Mouse (Mus musculus) cerebellum, adult 8-10 months (tissue): ENCODE measurements around the gene Glod4.
"Not testable (repeated sequence)": the region's sequence is repeated elsewhere in the genome, so short reads cannot be mapped to it uniquely, and the experiment has no call there.

ENCODE experiments used
- DNase-seq: peaks from one replicate; pipeline ENCODE4 v3.0.0; 2022

Gene Glod4

DNA sequence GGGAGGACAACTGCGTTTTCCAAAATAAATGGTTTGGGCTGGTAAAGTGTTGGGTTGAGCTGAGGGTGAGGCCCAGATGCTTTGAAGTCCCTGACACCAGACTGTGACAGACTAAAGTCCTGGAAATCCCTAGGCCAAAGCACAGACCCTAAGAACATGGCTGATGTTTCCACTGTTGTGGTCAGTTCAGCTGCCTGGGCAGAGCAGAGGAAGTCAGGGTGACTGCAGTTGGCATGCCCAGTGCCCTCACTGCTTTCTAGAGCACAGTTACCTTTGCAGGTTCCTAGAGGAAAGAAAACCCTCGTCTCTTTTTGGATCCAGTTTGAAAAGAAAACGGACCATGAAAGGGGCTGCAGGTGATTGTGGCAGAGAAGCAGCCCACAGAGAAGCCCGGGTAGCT is 13.9 kb upstream of the Glod4 start:
- DNase-seq: no peak

DNA sequence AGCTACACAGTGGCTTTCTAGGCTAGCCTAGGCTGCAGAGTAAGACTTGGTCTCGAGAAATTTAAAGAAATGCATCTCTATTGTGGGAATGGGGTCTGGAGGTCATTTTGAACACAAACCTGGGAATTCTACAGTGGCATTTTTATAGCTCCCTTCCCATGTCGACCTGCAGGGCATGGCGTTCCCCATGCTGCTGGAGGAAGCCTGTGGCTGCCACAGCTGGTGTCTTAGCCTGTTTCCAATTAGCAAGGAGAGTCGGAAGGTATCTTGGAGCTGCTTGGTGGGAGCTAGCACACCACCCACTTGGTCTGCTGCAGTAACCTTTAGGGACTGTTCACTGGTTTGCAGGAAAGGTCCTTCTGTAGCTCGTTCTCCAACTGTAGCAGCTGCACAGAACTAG is 12.6 kb upstream of the Glod4 start:
- no peak for DNase-seq

DNA sequence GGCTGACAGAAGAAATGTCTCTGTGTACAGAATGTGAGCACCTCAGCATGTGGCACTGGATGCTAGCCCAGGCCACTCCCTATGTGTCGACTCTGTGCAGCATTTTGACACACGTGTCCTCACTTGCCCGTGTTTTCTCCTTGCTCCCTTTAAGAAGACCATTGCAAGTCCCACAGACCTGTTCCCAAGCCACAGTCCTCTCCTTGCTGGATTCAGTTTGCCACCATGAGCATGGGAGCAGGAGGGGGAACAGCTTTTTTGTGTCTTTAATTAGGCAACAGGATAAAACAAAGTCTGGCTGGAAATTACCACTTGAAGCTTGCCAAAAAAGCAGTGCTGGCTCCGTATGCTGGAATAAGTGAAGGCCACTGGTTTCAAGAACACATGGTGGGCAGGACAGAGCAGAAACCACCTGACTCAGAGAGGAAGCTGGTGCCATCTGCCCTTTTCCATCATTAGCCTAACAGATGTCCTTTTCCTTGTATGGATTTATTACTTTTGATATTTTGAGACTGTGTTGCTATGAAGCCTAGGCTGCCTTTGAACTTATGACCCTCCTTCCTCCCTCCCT is 12.0 kb upstream of the Glod4 start:
- peak; percentile 80 for DNase-seq

DNA sequence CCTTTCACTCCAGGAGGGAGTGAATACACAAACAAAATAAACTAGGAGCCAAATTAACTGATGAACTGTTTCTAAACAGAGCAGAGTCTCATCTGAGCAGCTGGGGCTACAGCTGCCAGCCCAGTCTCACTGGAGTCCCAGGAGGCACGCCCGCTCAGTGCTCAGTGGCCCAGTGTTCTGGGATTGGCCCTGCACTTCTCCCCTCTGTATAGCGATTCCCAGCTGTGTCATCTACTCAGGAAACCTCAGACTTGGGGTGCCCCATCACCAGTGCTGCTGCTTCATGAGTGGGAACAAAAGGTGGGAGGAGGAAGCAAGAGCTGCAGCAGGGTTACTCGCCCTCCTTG is 10.4 kb upstream of the Glod4 start:
- DNase-seq: no peak

DNA sequence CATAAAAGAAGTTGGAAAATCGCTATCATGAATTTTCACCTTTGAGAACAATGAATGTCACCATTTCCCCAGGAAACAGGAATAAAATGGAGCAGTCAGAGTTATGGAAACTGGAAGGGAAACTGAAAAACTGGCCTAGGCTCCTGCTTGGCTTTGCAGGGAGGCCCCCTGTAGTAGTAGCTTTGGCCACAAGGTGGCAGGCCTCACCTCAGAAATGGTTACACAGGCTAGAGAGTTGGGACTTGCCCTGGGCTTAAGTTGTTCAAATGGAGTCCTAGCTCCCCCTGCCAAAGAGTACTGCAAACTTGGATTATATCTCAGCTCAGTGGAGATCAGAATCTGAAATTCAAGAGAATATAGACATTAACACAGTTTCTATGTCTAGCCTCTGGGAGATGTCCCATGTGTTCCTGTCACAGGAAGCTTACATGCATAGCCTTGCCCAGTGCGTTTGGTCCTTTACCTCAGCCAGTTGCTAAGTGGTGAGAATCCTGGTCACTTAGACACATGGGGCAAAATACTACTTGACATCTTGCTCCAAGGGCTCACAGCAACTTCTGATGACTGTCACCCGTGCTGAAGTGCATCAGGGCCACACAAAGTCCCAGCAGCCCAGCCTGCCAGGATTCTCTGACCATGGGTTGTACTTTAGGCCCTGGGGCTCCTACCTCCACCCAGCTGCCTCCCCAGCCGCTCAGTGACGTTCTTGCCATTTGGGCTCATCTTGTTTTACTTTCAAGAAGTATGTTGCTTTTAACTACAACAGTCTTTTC is 9.8 kb upstream of the Glod4 start:
- DNase-seq: peak; percentile 88

DNA sequence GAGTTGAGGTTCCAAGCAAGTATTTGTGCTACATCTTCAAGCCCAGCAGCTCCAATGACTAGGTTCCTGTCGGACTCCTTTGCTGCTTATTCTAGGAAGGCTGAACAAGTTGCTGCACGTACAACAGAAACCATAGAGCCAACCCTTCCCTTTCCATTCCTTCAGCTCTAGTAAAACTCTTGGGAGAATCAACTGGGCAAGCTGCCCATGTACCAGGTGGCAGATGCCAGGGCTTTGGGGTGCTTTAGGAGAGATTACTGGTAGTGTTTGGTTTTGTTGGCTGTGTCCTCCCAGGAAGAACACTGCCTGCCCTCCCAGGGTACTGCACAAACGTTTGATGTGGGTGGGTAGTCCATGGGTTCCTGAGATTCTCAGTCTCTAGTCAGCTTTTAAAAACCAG is 8.5 kb upstream of the Glod4 start:
- peak; percentile 64 for DNase-seq

DNA sequence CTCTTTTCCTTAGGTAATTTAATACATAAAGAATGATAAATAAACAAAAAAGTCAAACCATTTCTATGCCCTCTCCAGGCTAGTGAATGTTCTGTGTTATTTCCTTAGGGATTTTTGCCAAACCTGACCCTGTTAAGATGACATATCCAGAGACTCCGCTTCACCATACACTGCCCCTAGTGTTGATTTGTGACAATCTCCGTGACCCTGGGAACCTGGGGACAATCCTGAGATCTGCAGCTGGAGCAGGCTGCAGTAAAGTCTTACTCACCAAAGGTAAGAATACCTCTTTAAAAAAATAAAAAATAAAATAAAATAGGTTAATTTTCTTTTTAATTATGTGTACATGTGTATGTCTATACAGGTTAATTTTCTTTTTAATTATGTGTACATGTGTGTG is 3.7 kb upstream of the Glod4 start:
- no peak for DNase-seq

DNA sequence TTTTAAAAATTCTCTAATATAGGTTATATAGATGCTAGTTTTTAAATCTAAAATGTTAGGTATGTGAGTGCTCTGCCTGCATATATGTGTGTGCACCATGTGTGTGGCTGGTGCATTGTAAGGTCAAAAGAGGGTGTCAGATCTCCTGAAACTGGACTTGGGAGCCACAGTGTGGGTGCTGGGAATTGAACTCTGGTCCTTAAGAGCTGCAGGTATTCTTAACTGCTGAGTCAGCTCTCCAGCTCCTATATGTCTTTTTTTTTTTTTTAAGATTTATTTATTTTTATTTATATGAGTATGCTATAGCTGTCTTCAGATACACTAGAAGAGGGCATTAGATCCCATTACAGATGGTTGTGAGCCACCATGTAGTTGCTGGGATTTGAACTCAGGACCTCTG is 2.9 kb upstream of the Glod4 start:
- no peak for DNase-seq

DNA sequence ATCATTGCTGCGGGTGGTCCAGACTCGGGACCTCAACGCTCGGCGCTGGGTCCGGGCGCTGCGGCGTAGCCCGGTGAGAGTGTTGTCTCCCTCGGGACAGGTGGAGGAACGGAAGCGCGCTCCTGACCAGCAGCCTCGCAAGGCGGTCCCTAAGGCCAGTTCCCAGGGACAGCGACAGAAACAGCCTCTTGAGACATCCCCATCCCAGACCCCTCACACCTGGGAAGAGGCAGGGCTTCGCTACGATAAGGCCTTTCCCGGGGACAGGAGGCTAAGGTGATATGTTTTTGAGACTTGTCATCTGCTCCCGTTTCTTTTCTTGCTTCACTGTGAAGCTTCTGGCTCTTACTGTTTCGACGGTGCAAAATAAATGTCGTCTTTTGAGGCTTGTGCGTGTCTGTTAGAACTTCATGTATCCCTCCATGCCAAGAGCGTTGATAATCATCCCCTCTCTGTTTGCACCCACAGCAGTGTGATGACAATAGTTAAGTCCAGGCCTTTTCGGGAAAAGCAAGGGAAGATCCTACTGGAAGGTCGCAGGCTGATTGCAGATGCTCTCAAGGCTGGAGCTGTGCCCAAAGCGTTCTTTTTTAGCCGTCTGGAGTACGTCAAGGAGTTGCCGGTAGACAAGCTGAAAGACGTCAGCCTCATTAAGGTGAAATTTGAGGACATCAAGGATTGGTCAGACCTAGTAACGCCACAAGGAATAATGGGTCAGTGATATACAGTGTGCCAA is 454 bp upstream of the Glod4 start:
- DNase-seq: no peak

DNA sequence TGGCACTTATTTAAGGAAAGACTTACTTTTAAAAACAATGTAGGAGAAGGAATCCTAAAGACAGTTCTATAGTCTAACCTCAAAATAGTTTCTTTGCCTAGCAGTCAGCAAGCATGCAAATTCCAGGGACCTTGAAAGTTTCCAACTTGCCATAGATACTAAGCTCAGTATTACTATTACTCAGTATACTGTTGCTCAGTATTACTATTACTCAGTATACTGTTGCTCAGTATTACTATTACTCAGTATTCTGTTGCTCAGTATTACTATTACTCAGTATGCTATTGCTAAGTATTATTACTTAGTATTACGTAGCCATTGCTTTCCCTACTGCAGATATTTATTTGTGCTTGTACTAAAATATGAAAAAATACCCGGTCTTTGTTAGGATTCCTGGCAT is 3.8 kb downstream of the Glod4 start:
- no peak for DNase-seq

DNA sequence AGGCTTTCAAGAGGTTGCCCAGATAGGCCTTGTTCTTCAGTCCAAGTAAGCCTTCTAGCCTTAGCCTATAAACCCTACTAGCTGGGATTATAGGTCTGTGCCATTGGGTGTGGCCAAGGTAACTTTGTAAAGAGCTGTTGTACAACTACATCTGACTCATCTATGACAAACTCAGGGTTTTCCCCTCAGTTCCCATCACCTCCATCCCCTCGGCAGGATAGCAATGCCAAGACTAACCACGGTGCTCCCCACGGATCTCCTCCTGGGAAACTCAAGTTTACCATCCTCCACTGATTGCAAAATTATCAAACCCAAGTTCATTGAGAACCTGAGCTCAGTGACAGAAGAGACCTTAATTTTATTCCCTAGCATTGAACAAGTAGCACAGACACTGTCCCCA is 7.4 kb downstream of the Glod4 start:
- DNase-seq: no peak

DNA sequence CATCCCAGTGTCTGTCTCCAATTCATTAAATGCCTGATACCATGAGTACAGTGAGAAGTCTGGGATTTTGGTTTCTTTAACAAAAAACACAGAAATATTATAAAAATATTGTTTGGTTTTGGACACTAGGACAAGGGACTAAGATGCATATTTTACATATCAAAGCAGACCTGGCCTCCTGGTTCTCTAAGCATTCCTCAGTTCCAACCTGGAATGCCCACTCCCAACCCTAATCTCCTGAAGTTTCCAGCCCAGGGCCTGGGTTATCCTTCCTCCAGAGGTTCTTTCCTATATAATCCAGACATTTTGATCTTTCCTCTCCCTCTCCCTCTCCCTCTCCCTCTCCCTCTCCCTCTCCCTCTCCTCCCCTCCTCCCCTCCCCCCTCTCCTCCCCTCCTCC is 18.5 kb downstream of the Glod4 start:
- no peak for DNase-seq

DNA sequence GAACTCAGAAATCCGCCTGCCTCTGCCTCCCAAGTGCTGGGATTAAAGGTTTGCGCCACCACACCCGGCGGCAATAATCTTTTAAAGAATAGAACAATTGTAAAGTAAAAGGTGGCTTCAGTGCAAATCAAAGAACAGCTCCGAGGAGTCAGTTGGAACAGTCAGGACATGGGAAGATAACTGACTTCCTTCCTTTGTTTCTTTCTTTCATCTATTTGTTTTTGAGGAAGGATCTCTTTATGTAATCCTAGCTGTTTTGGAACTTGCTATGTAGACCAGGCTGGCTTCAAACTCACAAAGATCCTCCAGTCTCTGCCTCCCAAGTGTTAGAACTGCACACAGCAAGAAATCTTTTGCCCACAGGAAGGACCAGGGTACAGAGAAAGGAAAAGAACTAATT is 18.9 kb downstream of the Glod4 start:
- DNase-seq: no peak

DNA sequence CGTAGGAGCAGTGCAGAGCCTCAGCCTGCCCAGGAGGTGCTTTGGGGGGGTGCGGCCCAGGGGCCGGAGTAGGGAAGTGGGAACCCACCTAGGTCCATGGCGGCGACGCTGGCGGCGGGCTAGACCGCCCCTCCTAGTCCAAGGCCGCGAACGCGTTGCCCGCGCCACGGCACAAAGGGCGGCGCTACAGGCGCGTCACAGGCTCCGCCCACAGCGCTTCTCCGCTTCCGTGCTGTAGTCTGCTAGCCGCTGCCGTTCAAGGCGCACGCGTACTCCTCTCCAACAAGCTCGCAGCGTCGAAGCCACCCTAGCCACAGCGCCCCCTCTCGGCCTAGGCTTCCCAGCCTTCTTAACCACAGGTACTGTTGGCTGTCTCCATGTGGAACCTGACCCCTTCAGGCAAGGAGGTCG is 26.1 kb downstream of the Glod4 start, which contains the start of the genes Dbil5 and Gemin4:
TSS of gene Dbil5 (plus strand) at position 219 of the 411 bp plus-strand sequence.
TSS of gene Gemin4 (minus strand) at position 275 of the 411 bp plus-strand sequence.
- peak; percentile 95 for DNase-seq

DNA sequence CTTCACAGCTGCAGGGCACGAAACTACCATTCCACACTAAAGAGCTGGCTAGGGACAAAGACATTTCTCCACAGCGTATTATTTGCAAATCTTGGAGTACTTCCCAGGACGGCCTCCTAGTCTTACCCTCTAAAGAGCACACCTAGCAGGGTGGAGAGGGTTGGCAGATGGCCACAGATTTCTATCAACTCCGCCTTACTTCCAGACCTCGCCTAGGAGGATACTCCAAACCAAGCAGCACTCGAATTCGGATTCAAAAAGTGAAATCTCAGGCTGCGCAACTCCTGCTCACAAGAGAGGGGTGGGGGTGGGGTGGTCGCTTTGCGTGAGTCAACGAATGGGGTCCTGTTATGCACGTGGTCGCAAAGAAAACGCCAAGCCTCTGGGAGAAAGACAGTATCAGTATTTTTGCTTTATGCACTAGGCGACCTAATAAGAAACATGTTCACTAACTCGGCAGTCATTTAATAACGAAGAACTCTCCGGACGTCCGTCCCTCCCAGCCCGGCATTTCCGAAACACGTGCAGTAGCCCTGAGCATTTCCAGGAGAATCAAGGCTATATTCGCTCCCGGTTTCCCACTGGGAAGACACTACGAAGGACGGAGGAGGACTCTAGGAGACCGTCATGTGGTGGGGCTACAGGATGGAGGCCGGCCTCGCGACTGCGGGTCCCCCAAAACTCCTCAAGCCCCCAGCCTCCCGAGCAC is 26.7 kb downstream of the Glod4 start:
- no peak for DNase-seq

DNA sequence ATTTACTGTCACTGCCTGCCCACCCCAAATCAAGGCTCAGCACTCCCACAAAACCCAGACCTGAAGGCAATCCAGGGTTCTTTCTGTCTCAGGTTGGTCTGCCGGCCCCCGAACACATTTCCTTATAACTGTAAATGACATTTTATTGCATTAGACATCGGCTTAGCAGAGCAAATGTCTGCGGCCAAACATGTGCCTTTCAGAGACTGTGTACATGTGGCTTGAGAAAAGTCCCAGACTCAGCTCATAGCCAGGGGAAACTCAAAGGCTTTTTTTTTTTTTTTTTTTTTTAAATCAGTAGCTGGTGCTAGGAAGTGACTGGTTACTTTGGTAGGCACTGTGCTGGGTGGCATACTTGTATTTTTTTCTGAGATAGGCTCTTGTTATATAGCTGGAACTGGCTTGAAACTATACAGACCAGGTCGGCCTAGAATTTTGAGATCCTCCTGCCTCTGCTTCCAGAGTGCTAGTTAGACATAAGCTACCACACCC is 27.4 kb downstream of the Glod4 start:
- no peak for DNase-seq

DNA sequence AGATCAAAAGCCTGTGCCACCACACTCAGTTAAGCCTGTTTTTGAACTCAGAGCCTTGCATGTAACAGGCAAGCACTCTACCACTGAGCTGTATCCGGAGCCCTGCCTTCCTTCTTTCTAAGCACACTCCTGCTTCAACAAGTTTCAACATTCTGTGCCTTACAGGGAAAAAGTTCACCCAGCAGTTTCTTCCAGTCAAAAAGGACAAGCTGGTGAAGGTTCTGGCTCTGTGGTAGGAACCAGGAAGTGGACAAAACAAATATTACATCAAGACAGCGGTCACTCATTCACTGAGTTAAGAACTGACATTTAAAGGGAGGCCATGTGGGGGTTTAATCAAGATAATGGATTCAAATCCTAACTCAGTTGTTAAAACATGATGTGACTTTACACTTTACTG is 28.5 kb downstream of the Glod4 start:
- no peak for DNase-seq

DNA sequence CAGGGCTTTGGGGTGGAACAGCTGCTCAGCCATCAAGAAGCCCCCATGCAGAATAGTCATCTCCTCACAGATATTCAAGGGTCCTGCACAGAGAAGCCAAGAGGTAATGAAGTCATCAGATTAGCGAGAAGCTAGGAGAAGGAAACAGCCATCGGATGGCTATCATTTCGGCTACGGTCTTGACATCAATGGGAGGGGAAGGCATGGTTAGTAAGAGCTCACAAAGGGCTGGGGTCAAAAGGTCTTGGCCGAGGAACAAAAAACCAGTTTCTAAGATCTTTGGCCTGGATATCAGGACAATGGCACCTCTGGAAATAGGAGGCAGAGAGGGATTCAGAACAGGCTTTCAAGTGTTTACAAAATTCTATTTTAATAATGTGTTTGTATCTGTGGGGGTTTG is 29.7 kb downstream of the Glod4 start:
- no peak for DNase-seq

DNA sequence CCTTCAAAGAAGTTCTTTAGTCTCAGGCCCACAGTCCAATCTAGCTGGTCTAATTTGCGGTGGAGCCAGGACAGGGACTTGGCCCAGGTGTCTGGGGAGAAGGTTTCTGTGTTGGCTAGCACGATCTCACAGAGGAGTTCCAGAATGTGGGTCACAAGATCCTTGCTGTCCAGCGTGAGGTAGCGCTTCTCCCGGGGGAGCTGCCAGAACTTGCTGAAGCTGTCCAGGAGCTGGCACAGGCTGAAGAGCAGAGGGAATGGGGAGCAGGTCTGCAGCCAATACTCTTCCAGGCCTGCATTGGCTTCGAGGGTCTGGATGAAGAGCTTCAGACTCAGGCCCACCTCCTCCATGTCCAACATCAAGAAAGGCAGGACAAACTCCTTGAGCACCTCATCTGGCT is 31.9 kb downstream of the Glod4 start:
- not testable (repeated sequence) for DNase-seq

DNA sequence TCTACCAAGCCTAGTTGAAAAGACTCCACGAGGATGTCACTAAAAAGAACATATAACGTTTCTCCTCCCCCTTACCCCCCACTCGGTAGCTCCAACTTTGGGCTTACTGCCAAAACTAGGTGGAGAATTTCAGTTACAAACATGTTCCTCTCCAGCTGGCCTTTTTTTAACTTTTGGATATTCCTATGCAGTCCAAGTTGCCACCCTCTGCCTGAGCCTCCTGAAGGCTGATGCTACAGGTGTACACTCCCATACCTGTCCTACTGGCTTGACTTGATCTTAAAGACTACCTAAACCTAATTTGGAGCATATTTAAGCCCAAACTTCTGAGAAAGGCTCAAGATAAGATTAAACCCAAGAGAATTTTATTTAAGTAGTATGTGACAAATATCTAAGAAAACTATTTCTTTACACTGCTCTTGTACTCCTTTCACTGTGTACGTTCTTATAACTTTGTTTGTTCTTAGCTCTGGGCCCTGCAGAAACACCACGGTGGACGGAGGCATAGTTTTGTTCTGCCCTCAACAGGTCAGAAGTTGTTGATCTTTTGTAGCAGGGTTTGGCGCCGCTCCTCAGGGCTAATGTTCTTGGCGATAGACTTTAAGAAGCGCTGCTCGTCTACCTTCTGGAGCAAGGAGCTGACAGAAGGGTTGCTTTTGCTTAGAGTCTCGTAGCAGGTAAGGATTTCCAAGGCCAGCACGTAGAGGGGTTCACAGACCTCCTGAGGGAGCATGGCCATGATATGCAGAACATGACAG is 33.1 kb downstream of the Glod4 start:
- DNase-seq: no peak

DNA sequence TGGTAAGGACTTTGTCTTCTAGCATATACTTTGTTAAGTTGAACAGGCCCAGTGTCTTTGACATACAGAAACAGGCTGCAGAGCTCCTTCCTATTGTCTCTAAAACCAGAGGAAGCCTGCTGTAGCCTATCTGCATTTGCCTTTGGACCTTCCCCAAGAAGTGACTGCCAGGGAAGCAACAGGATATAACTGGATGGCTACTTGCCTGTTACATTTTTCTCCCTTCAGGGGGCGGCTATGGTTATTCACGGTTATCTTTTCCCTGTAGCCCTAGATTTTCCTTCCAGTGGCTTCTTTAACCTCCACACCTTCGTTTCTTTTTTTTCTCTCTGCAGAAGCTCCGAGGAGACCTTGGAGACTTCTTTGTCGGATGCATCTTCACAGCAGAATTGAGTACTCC is 36.7 kb downstream of the Glod4 start:
- DNase-seq: no peak
